Mouse (Mus musculus): ENCODE results near the gene Iqcf1.

DNA sequence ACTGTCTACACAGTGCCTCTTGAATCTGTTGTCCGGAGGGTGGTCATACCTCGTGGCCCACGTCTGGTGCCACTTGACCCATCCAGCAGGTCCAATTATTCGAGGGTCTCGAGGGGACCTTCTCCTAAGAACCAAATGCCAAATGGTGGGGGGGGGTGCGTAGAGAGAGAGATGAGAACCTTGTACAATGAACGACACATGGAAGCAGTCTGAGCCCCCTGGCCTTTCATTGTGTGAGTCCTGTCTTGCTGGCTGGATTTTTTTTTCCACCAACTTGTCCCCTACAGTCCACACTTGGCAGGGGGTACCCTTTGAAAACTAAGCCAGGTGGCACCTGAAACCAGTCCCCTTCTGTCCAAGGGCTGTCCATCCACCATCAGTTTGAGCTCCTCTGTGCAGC, 32.0 kb upstream of the Iqcf1 start:
- TF ChIP-seq CTCF (IDR thresholded peaks at IDR 0.05; ENCODE audit: low read depth, low read length) (no peak), POLR2A (IDR thresholded peaks at IDR 0.05; ENCODE audit: borderline replicate concordance, low read depth, low read length) (no peak)
